Mouse (Mus musculus) kidney, postnatal 36 days (tissue): ENCODE measurements at regions not wholly inside any gene's neighbourhood (a gene's known extent, or its start where the extent isn't known, plus 50 kb on each side); places are given as distances from the start of the nearest gene placed in this dataset.

ENCODE experiments used
- DNase-seq, 2 experiments: peaks; one replicate each; pipeline ENCODE4 v3.0.0; 2021 to 2022; ENCODE audit warnings: mixed read lengths in 2 of 2

- DNase-seq = peak; percentile 49 to 64
Measured at GRCm38 (mm10) chr15:11565503-11566031, 166.1 kb upstream of the Tars start.

GRCm38 (mm10) chr15:11552568-11552967 is 153.1 kb upstream of the Tars start:
- DNase-seq = peak in 1 of 2 experiments; percentile 14

- DNase-seq = no peak
Measured at GRCm38 (mm10) chr15:11552110-11552509, 152.6 kb upstream of the Tars start.

- DNase-seq = peak; percentile 66 to 72
Measured at GRCm38 (mm10) chr15:11539485-11539884, 140.0 kb upstream of the Tars start.

- peak in 1 of 2 experiments; percentile 12 for DNase-seq
Measured at GRCm38 (mm10) chr15:11536076-11536620, 136.7 kb upstream of the Tars start.

- DNase-seq = no peak
Measured at GRCm38 (mm10) chr15:11534404-11535251, 135.2 kb upstream of the Tars start.

DNA sequence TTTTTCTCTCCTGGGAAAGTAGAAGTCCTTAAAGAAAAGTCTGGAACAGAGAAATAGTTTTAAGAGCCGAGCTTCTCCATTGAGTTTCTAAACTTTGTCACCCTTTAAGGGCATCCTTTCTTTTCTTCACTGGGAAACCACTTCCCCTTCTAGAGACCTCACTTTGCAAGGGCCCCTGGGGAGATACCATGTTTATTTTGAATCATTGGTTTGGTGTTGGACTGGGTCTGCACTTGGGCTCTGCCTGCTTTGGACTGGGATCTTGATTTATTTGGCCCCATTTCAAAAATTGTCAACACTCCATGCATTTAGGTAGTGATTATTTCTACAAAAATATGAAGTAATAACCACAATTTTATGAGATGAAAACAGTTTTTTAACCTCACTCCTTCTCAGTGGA is 134.2 kb upstream of the Tars start:
- DNase-seq = no peak

DNA sequence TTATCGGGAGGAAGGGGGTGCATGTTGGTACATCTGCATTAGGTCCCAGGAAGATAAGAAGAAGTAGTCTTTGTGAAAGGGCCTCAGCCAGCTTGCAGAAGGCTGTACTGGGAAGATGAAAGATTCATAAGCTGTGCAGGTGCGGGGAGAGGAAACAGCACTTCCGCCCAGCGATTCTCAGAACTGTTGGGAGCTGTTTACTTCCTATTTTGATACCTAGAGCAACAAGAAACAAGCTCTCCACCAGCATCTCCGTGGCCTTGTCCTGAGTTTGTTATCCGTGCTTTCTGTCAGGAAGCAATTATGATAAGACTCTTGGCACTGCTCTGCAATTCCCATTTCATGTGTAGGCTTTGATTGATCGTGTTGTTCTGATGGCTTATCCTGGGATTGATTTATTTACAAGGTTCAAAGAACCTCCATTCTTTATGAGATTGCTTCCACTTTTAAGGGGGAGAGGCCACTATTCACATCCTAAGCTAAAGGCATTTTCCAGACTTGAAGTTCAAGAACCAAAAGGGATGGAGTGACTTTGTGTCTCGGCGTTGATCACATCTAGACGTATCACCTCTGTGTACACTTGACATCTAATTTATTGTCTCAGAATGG is 133.6 kb upstream of the Tars start:
- DNase-seq = peak; percentile 38 to 45

- DNase-seq = peak in 1 of 2 experiments; percentile 19
Measured at GRCm38 (mm10) chr15:11532536-11532935, 133.1 kb upstream of the Tars start.

DNA sequence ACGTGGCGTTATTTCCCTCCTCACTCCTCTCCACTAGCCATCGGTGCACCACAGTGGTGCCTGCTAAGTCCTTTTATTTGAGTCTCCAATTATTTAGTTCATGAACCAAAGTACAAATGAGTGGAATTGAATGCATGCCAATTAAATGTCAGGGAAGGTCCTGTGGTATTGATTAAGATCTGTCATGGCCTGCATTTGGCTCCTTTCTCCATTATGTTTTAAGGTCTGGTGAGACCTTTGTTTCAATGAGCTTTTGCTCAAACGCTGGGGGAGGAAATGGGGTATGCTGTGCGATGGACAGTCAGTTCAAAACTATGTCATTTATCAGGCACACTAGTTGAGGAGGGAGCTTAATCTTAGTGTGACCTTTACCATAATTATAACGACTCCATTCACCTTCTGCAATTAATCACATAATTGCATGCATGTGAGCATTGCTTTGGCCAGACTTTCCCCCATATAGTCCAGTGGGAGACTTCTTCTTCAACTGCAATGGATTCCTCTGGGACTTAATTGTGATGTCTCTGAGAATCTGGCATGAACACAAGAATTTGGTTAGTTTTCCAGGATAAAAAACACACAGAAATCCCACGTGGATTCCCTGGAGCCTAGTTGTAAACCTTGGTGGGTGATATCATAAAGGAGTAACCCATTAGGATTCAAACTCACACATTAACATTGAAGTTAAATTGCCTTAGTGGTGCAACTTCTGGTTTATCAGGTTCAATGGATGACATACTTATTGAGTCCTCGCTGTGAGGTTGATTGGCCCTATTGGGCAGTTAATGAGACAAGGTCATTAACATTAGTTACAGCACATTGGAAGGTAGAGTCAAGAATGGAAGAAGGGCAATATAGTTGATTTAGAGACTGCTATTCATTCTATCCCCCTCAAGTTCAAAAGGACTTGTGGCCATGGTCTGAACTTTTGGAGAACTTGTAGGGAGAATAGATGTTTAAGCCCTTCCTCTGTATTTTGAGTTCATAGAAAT is 130.7 kb upstream of the Tars start:
- DNase-seq = no peak

DNA sequence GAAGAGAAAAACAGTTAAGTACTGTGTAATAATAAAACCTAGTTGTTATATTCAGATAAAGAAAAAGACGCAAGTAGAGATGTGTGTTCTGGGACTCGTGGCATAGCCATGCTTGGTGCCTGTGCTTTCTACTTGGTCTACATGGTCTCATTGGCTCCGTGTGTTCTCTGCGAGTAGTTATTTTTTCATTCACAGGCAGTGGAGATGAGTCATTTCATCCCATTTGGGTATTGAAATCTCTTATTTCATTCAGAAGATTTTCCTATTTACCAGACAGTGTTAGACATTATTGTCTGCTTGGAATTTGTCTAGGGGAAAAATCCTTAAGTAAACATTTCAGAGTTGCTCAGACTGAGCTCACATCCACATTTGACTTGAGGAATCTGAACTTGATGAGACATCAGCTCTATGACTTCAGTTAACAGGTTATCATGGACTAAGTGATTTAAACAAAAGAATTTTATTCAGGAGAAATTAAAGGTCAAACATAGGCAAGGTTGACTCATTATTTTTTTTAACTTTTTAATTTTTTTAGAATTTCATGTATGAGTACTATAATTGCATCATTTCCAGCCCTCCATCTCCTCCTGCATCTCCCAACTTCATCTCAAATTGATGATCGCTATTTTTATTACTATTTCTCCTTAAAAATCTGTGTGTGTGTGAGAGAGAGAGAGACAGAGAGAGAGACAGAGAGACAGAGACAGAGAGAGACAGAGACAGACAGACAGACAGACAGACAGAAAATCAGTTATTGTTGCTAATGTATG is 125.1 kb upstream of the Tars start:
- no peak for DNase-seq

- no peak for DNase-seq
Measured at GRCm38 (mm10) chr15:11518565-11518964, 119.1 kb upstream of the Tars start.

DNA sequence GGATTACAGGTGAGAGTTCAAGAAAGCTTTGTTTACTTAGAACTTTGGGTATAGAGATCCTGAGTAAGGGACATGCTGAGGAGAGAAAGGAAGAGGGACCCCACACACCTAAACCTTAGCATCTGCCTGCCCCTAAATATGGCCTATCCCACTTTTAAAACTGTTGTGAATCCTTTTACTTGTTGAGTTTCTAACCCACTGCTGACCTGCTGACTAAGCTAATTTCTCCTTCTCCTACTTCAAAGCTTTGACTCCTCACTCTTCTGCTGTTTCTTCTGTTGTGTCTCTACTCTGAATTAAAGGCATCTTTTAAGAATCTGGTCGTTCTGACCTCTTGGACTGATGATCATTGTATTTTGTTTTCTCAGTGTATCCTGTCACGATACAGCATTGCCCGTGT is 118.4 kb upstream of the Tars start:
- DNase-seq = no peak

DNA sequence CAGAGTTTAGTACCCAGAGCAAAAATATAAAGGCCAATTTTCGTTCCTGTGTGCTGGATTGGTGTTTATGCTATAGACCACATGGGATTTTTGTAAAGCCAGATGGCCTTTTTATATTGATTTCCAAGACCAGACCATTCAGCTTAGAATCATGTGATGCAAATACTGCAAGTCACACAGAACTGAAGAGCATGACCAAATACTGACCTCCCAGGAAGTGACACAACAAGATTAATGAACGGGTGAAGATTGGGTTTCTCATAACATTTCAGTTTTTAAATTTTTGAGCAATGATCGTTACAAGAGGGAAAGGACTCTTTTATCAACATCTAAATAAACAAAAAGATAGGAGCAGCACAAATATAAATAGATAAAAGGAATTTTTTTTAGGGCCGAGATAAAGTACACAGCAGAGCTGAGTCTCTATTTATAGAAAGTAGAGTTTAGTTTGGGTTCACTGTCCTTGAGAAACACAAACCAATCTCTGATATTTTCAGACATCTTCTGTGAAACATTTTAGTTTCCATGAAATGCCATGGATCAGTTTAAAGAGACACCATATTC is 105.7 kb upstream of the Tars start:
- DNase-seq = no peak

GRCm38 (mm10) chr15:11496436-11496835 is 97.0 kb upstream of the Tars start:
- peak in 1 of 2 experiments; percentile 2 for DNase-seq

GRCm38 (mm10) chr15:11489116-11489515 is 89.7 kb upstream of the Tars start:
- no peak for DNase-seq

GRCm38 (mm10) chr15:11487268-11487783 is 87.9 kb upstream of the Tars start:
- no peak for DNase-seq

DNA sequence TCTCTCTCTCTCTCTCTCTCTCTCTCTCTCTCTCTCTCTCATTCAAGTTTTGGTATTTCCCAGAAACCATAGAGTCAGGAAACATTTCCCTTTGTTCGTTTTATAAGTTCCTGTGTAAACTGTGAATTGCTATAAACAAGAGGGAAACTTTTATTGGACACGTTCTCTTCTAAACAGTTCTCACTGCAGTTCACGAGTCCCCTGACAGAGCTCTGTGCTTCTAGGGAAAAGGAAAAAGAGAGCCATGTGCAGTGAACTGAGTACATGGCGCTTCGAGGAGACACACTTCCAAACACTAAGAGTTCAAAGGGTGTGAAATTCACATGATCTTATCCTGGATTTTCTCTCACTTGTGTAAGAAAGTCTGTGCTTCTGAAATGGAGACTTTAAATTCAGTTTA is 84.5 kb upstream of the Tars start:
- no peak for DNase-seq

GRCm38 (mm10) chr15:11479166-11479944 is 79.9 kb upstream of the Tars start:
- no peak for DNase-seq

DNA sequence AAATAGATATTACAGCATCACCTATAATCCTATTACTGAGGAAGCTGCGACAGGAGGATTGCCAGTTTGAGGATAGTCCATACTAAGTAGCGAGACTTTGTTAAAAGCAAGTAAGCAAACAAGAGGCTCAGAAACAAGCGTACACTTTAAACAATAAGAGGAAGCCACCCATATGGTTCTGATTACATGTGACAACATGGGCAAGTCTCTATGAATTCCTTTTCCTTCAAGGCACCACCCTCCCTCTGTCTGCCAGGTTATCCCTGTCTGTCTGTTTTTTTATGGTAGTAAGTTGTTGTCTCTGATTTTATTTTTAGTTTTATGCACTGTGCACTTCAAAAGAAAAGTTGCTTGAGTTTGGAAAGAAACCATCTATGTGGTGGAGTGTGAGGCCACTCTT is 76.8 kb upstream of the Tars start:
- no peak for DNase-seq
